Mouse (Mus musculus) limb, embryonic 10.5 days (tissue): ENCODE data around the gene Aqp12. TPM values are rescaled to one million over a fixed set of nuclear protein-coding genes. Genes with fewer than 3 reads are reported as not detected.
"Not testable (repeated sequence)": the region's sequence is repeated elsewhere in the genome, so short reads cannot be mapped to it uniquely, and the experiment has no call there.

Source experiments
- DNase-seq: peaks from one replicate; pipeline ENCODE4 v3.0.0-alpha.2; 2017; ENCODE audit warnings: low spot score
- H3K27ac ChIP-seq: fragments of 300-500 bp; sonication (generic); 2 replicates; pipeline ENCODE4 v1.5.1; 2016; ENCODE audit warnings: mild to moderate bottlenecking
- H3K27me3 ChIP-seq: fragments of 300-500 bp; sonication (generic); 2 replicates; pipeline ENCODE4 v1.6.1; 2016; ENCODE audit warnings: low read depth, mild to moderate bottlenecking; ENCODE audit not compliant: poor library complexity, severe bottlenecking
- H3K36me3 ChIP-seq: fragments of 300-500 bp; sonication (generic); 2 replicates; pipeline ENCODE4 v1.6.1; 2016; ENCODE audit warnings: mild to moderate bottlenecking, moderate library complexity
- H3K4me1 ChIP-seq: fragments of 300-500 bp; sonication (generic); 2 replicates; pipeline ENCODE4 v1.6.1; 2016
- H3K4me3 ChIP-seq: fragments of 300-500 bp; sonication (generic); 2 replicates; pipeline ENCODE4 v1.5.1; 2016; ENCODE audit warnings: mild to moderate bottlenecking, moderate library complexity
- H3K9me3 ChIP-seq: fragments of 300-500 bp; sonication (generic); replicated peaks from 2 replicates; pipeline ENCODE4 v1.6.1; 2016; ENCODE audit warnings: mild to moderate bottlenecking
- WGBS: fragments of 180-500 bp; shearing (Covaris S2); methylation state at CpG from one replicate; pipeline ENCODE4 v1.1.7; 2016; 5-methylcytosine and 5-hydroxymethylcytosine counted together
- polyA plus RNA-seq: library from polyadenylated mRNA; unstranded; fragments of >200 nt; fragmentation: Nextera tagmentation; extraction: Ambion mirVana; gene quantifications from 2 replicates; pipeline ENCODE4 v1.2.1, GENCODE M21; 2016

The Aqp12 gene
- polyA plus RNA-seq: not detected in 2 replicates

GRCm38 (mm10) chr1:93006061-93006460 is at the start of gene Aqp12:
Aqp12 (plus strand) TSS chr1:93006334.
- no peaks in the 10 kb centered on the region for H3K9me3 ChIP-seq
- no peaks in the 10 kb centered on the region for H3K4me1 ChIP-seq
- no peaks in the 10 kb centered on the region for H3K36me3 ChIP-seq
- WGBS: 76% methylated on average over 7 of the region's 7 CpGs
- H3K27me3 ChIP-seq: no peaks in the 10 kb centered on the region
- no peak within 1 kb of the TSS for H3K4me3 ChIP-seq
- no peak for DNase-seq
- no peak within 1 kb of the TSS for H3K27ac ChIP-seq

DNA sequence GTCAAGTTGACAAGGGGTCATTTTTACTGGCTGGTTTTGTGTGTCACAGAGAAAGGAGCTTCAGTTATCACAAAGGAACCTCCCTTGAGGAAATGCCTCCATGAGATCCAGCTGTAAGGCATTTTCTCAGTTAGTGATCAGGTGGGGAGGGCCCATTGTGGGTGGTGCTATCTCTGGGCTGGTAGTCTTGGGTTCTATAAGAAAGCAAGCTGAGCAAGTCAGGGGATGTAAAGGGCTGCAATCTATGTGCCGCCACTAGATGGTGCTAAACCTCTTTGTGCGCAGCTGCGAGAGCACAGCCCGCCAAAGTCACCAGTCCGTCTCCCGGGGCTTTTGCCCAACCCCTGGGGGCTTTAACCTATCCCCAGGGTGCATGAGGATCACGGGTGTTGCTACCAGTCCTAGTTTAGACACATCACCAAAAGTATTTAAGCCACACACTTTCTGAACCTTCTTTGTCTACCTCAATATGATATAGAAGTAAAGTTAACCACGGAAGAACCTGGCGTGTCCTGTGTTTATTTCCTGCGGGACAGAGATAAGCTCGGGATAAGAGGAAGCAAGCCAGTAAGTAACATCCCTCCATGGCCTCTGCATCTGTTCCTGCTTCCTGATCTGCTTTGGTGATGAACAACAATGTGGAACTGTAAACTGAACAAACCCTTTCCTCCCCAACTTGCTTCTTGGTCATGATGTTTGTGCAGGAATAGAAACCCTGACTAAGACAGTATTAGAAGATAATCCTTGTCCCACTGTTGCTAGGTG is 49.4 kb upstream of the Aqp12 start:
- not testable (repeated sequence) for H3K27me3 ChIP-seq, H3K4me1 ChIP-seq, H3K9me3 ChIP-seq, H3K27ac ChIP-seq, H3K36me3 ChIP-seq, DNase-seq
- 13% methylated on average over 11 of the region's 11 CpGs for WGBS
- peak overlapping the region; percentile 25 for H3K4me3 ChIP-seq

- Histone ChIP-seq H3K36me3 (no peaks in the 10 kb centered on the region), H3K4me1 (no peaks in the 10 kb centered on the region), H3K27ac (no peak overlapping the region), H3K27me3 (no peaks in the 10 kb centered on the region), H3K4me3 (no peak overlapping the region), H3K9me3 (no peaks in the 10 kb centered on the region)
- 78% methylated on average over 1 of the region's 1 CpGs for WGBS
- DNase-seq: no peak
These were observed 47.1 kb upstream of the Aqp12 start for GRCm38 (mm10) chr1:92958999-92959398.

- WGBS: 86% methylated on average over 6 of the region's 6 CpGs
- H3K36me3 ChIP-seq: not testable (repeated sequence)
These were observed 35.3 kb upstream of the Aqp12 start for GRCm38 (mm10) chr1:92970791-92971190.

DNA sequence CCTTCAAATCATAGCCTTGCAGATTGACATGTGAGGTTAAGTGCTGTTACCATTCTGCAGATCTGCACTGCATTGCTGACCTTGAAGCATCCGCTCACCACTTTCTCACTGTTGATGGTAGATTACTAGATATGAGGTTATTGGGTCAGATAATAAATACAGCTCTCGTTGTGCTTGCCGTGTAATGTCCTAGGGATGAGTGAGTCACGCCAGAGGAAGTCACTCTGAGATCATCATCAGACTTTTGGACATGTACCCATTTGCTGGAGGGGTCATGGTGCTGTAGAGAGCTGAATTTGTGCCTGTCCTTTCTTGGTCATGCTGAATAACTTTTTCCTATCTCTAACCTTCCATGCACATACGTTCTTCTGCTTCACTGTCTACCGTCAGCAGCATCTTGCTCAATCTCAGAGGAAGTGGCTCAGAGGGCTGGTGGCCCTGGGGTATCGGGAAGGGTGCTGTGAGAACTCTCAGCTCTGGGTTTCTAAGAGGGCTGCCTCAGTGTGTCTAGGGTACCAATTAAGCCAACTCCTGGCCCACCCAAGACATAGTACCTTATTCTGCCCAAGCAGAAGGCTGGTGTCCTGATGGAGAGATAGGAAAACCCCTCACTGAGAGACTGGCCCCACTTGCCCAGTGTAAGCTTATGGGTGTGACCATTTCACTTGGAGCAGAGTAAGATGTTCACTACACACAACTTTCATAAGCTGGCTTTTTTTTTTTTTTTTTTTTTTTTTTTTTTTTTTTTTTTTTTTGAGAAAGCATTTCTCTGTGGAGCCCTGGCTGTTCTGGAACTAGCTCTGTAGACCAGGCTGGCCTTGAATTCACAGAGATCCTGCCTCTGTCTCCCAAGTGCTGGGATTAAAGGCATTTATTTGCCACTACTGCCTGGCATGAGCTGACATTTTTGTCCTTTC is 34.0 kb upstream of the Aqp12 start:
- Histone ChIP-seq H3K4me1 (peaks cover 13% of the 10 kb centered on the region), H3K9me3 (no peaks in the 10 kb centered on the region), H3K4me3 (no peak overlapping the region), H3K27ac (no peak overlapping the region), H3K27me3 (peaks cover 4% of the 10 kb centered on the region; the same call in 1 of the 2 replicates), H3K36me3 (no peaks in the 10 kb centered on the region)
- WGBS: 87% methylated on average over 7 of the region's 7 CpGs
- DNase-seq: no peak

More at GRCm38 (mm10) chr1:92970791-92971190, 35.3 kb upstream of the Aqp12 start:
- not testable (repeated sequence) for H3K9me3 ChIP-seq, DNase-seq, H3K27ac ChIP-seq, H3K4me1 ChIP-seq, H3K27me3 ChIP-seq, H3K4me3 ChIP-seq

- H3K4me1 ChIP-seq: peaks cover 13% of the 10 kb centered on the region
- peaks cover 12% of the 10 kb centered on the region for H3K27me3 ChIP-seq
- no peak overlapping the region for H3K4me3 ChIP-seq
- no peak overlapping the region for H3K27ac ChIP-seq
- 60% methylated on average over 1 of the region's 1 CpGs for WGBS
- no peak for DNase-seq
- no peaks in the 10 kb centered on the region for H3K9me3 ChIP-seq
- H3K36me3 ChIP-seq: no peaks in the 10 kb centered on the region
These were observed 33.3 kb upstream of the Aqp12 start for GRCm38 (mm10) chr1:92972854-92973253.

- no peak for DNase-seq
- peaks cover 29% of the 10 kb centered on the region for H3K4me1 ChIP-seq
- H3K4me3 ChIP-seq: no peak overlapping the region
- 27% methylated on average over 6 of the region's 6 CpGs for WGBS
- no peaks in the 10 kb centered on the region for H3K9me3 ChIP-seq
- H3K27me3 ChIP-seq: peaks cover 25% of the 10 kb centered on the region
- no peak overlapping the region for H3K27ac ChIP-seq
- no peaks in the 10 kb centered on the region for H3K36me3 ChIP-seq
These were observed 30.0 kb upstream of the Aqp12 start for GRCm38 (mm10) chr1:92976141-92976566.

- WGBS: 47% methylated on average over 7 of the region's 7 CpGs
- DNase-seq: no peak
- no peaks in the 10 kb centered on the region for H3K9me3 ChIP-seq
- no peaks in the 10 kb centered on the region for H3K36me3 ChIP-seq
- no peak overlapping the region for H3K4me3 ChIP-seq
- peaks cover 25% of the 10 kb centered on the region for H3K27me3 ChIP-seq
- H3K4me1 ChIP-seq: peaks cover 31% of the 10 kb centered on the region
- no peak overlapping the region for H3K27ac ChIP-seq
These were observed 27.5 kb upstream of the Aqp12 start for GRCm38 (mm10) chr1:92978645-92979044.

- no peaks in the 10 kb centered on the region for H3K36me3 ChIP-seq
- 21% methylated on average over 11 of the region's 11 CpGs for WGBS
- H3K9me3 ChIP-seq: no peaks in the 10 kb centered on the region
- H3K4me1 ChIP-seq: peaks cover 31% of the 10 kb centered on the region
- no peak overlapping the region for H3K4me3 ChIP-seq
- no peak overlapping the region for H3K27ac ChIP-seq
- H3K27me3 ChIP-seq: peaks cover 25% of the 10 kb centered on the region
- DNase-seq: peak; percentile 34
These were observed 27.0 kb upstream of the Aqp12 start for GRCm38 (mm10) chr1:92979073-92979602.

- Histone ChIP-seq H3K36me3 (no peaks in the 10 kb centered on the region), H3K4me1 (peaks cover 26% of the 10 kb centered on the region), H3K9me3 (no peaks in the 10 kb centered on the region), H3K27ac (no peak overlapping the region), H3K27me3 (peaks cover 25% of the 10 kb centered on the region), H3K4me3 (no peak overlapping the region)
- DNase-seq: no peak
- WGBS: 82% methylated on average over 7 of the region's 7 CpGs
These were observed 24.9 kb upstream of the Aqp12 start for GRCm38 (mm10) chr1:92981056-92981845.

- Histone ChIP-seq H3K4me3 (no peak overlapping the region), H3K27me3 (peaks cover 11% of the 10 kb centered on the region), H3K27ac (no peak overlapping the region), H3K4me1 (peaks cover 18% of the 10 kb centered on the region), H3K9me3 (no peaks in the 10 kb centered on the region), H3K36me3 (no peaks in the 10 kb centered on the region)
- no peak for DNase-seq
- 93% methylated on average over 17 of the region's 17 CpGs for WGBS
These were observed 23.1 kb upstream of the Aqp12 start for GRCm38 (mm10) chr1:92982931-92983605.

DNA sequence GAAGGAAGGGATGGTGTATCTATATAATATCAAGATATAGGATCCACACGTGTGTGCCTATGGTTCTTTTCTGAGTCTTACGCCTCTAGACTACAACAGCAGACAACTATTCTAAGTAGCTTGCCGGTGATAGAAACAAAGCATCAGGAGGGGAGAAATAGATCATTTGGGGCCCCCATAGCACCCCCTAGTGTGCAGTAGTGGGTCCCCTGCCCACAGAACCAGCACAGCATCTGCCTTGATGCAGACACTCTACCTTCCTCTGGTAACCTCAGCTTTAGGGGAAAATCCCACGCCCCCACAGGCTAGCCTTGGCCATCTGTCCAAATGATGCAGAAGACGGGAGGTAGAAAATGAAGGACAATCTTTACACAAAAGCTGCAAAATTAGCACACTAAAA is 21.1 kb upstream of the Aqp12 start:
- DNase-seq: no peak
- Histone ChIP-seq H3K4me1 (peaks cover 4% of the 10 kb centered on the region), H3K9me3 (no peaks in the 10 kb centered on the region), H3K27ac (no peak overlapping the region), H3K27me3 (no peaks in the 10 kb centered on the region), H3K36me3 (no peaks in the 10 kb centered on the region), H3K4me3 (no peak overlapping the region)
- 85% methylated on average over 5 of the region's 5 CpGs for WGBS
